Mouse (Mus musculus): Measurements from ENCODE around the gene Gas2l2. TPM values are rescaled to one million over a fixed set of nuclear protein-coding genes. Genes with fewer than 3 reads are reported as not detected.
A peak's percentile ranks its signal among the peaks of the same experiment; 100 is the strongest.

Gas2l2 gene
- 0.17 and 0.18 TPM in 2 replicates for polyA plus RNA-seq (2016; fragmentation: Nextera tagmentation; extraction: Ambion mirVana)

- H3K9me3 ChIP-seq, result no peaks in the 10 kb centered on the region
- no peaks in the 10 kb centered on the region for H3K36me3 ChIP-seq
- 47% methylated on average over 5 of the region's 5 CpGs for WGBS
- peaks cover 46% of the 10 kb centered on the region for H3K27me3 ChIP-seq (ENCODE audit: insufficient read depth, poor library complexity, severe bottlenecking)
- peak within 1 kb of the TSS; percentile 37; the same call in 1 of the 2 replicates for H3K27ac ChIP-seq
- peaks cover 39% of the 10 kb centered on the region for H3K4me1 ChIP-seq
- DNase-seq (ENCODE audit: low spot score), result no peak
- peak within 1 kb of the TSS; percentile 19; the same call in 1 of the 2 replicates for H3K4me3 ChIP-seq
Measured at GRCm38 (mm10) chr11:83429355-83429754, at the start of gene Gas2l2. TSS of gene Gas2l2 (minus strand) at chr11:83429455.

GRCm38 (mm10) chr11:83473235-83474016 is 44.2 kb upstream of the Gas2l2 start:
- peak overlapping the region; percentile 99 for H3K27ac ChIP-seq
- H3K36me3 ChIP-seq, result peaks cover 18% of the 10 kb centered on the region
- DNase-seq (ENCODE audit: low spot score), result no peak
- under 1% methylated on average over 51 of the region's 52 CpGs for WGBS
- peaks cover 18% of the 10 kb centered on the region for H3K4me1 ChIP-seq
- H3K27me3 ChIP-seq (ENCODE audit: insufficient read depth, poor library complexity, severe bottlenecking), result 0 out of 2 replicates have a peak, but pooled peaks cover 6% of the 10 kb centered on the region
- no peaks in the 10 kb centered on the region for H3K9me3 ChIP-seq
- peak overlapping the region; percentile 80 for H3K4me3 ChIP-seq

- WGBS, result under 1% methylated on average over 66 of the region's 66 CpGs
- peak; percentile 97 for DNase-seq (ENCODE audit: low spot score)
- H3K4me1 ChIP-seq, result peaks cover 19% of the 10 kb centered on the region
- H3K27me3 ChIP-seq (ENCODE audit: insufficient read depth, poor library complexity, severe bottlenecking), result 0 out of 2 replicates have a peak, but pooled peaks cover 6% of the 10 kb centered on the region
- H3K36me3 ChIP-seq, result peaks cover 12% of the 10 kb centered on the region
- peak within 1 kb of the TSS; percentile 99 for H3K27ac ChIP-seq
- H3K9me3 ChIP-seq, result no peaks in the 10 kb centered on the region
- peak within 1 kb of the TSS; percentile 80 for H3K4me3 ChIP-seq
Measured at GRCm38 (mm10) chr11:83472324-83473234, 43.3 kb upstream of the Gas2l2 start, which contains the start of gene Taf15. TSS of gene Taf15 (plus strand) at chr11:83473086.

- Histone ChIP-seq H3K27ac (no peak overlapping the region; the same call in 1 of the 2 replicates), H3K4me3 (peak overlapping the region; percentile 80; the same call in 1 of the 2 replicates), H3K36me3 (peaks cover 6% of the 10 kb centered on the region; the same call in 1 of the 2 replicates), H3K4me1 (peaks cover 27% of the 10 kb centered on the region), H3K27me3 (ENCODE audit: insufficient read depth, poor library complexity, severe bottlenecking) (0 out of 2 replicates have a peak, but pooled peaks cover 6% of the 10 kb centered on the region), H3K9me3 (no peaks in the 10 kb centered on the region)
- DNase-seq (ENCODE audit: low spot score), result no peak
- 84% methylated on average over 2 of the region's 2 CpGs for WGBS
Measured at GRCm38 (mm10) chr11:83471766-83472165, 42.5 kb upstream of the Gas2l2 start.

GRCm38 (mm10) chr11:83468765-83469164 is 39.5 kb upstream of the Gas2l2 start:
- Histone ChIP-seq H3K9me3 (no peaks in the 10 kb centered on the region), H3K27ac (no peak overlapping the region), H3K27me3 (ENCODE audit: insufficient read depth, poor library complexity, severe bottlenecking) (peaks cover 26% of the 10 kb centered on the region), H3K36me3 (no peaks in the 10 kb centered on the region), H3K4me3 (no peak overlapping the region), H3K4me1 (peaks cover 29% of the 10 kb centered on the region)
- WGBS, result 89% methylated on average over 3 of the region's 3 CpGs
- DNase-seq (ENCODE audit: low spot score), result no peak

- Histone ChIP-seq H3K27ac (peak overlapping the region; percentile 48; the same call in 1 of the 2 replicates), H3K36me3 (no peaks in the 10 kb centered on the region), H3K4me3 (0 out of 2 replicates have a peak overlapping the region, but pooled peaks have one; percentile 4), H3K9me3 (no peaks in the 10 kb centered on the region), H3K4me1 (peaks cover 39% of the 10 kb centered on the region), H3K27me3 (ENCODE audit: insufficient read depth, poor library complexity, severe bottlenecking) (peaks cover 42% of the 10 kb centered on the region)
- WGBS, result 32% methylated on average over 11 of the region's 11 CpGs
- DNase-seq (ENCODE audit: low spot score), result peak; percentile 91
Measured at GRCm38 (mm10) chr11:83467120-83467652, 37.9 kb upstream of the Gas2l2 start.

- DNase-seq (ENCODE audit: low spot score), result no peak
- peaks cover 53% of the 10 kb centered on the region for H3K27me3 ChIP-seq (ENCODE audit: insufficient read depth, poor library complexity, severe bottlenecking)
- H3K36me3 ChIP-seq, result no peaks in the 10 kb centered on the region
- no peak overlapping the region for H3K27ac ChIP-seq
- H3K4me1 ChIP-seq, result peaks cover 34% of the 10 kb centered on the region
- 29% methylated on average over 2 of the region's 2 CpGs for WGBS
- no peak overlapping the region for H3K4me3 ChIP-seq
- H3K9me3 ChIP-seq, result no peaks in the 10 kb centered on the region
Measured at GRCm38 (mm10) chr11:83465976-83466375, 36.7 kb upstream of the Gas2l2 start.

- Histone ChIP-seq H3K36me3 (no peaks in the 10 kb centered on the region), H3K27me3 (ENCODE audit: insufficient read depth, poor library complexity, severe bottlenecking) (peaks cover 64% of the 10 kb centered on the region), H3K4me3 (peak within 1 kb of the TSS; percentile 75), H3K27ac (peak within 1 kb of the TSS; percentile 80), H3K9me3 (no peaks in the 10 kb centered on the region), H3K4me1 (peaks cover 41% of the 10 kb centered on the region)
- no peak for DNase-seq (ENCODE audit: low spot score)
- WGBS, result under 1% methylated on average over 41 of the region's 42 CpGs
Measured at GRCm38 (mm10) chr11:83462711-83463244, 33.5 kb upstream of the Gas2l2 start, which contains the start of gene Mmp28. TSS of gene Mmp28 (minus strand) at chr11:83463071.

- peaks cover 66% of the 10 kb centered on the region for H3K27me3 ChIP-seq (ENCODE audit: insufficient read depth, poor library complexity, severe bottlenecking)
- H3K4me1 ChIP-seq, result peaks cover 42% of the 10 kb centered on the region
- peak overlapping the region; percentile 75; the same call in 1 of the 2 replicates for H3K4me3 ChIP-seq
- H3K36me3 ChIP-seq, result no peaks in the 10 kb centered on the region
- H3K27ac ChIP-seq, result no peak overlapping the region; the same call in 1 of the 2 replicates
- DNase-seq (ENCODE audit: low spot score), result no peak
- 67% methylated on average over 10 of the region's 10 CpGs for WGBS
- no peaks in the 10 kb centered on the region for H3K9me3 ChIP-seq
Measured at GRCm38 (mm10) chr11:83461462-83462027, 32.3 kb upstream of the Gas2l2 start.

GRCm38 (mm10) chr11:83457912-83458601 is 28.8 kb upstream of the Gas2l2 start:
- no peaks in the 10 kb centered on the region for H3K9me3 ChIP-seq
- peaks cover 48% of the 10 kb centered on the region for H3K27me3 ChIP-seq (ENCODE audit: insufficient read depth, poor library complexity, severe bottlenecking)
- no peak for DNase-seq (ENCODE audit: low spot score)
- WGBS, result 61% methylated on average over 9 of the region's 9 CpGs
- peaks cover 51% of the 10 kb centered on the region for H3K4me1 ChIP-seq
- H3K4me3 ChIP-seq, result no peak overlapping the region
- H3K36me3 ChIP-seq, result no peaks in the 10 kb centered on the region
- 0 out of 2 replicates have a peak overlapping the region, but pooled peaks have one; percentile 16 for H3K27ac ChIP-seq

- 30% methylated on average over 7 of the region's 7 CpGs for WGBS
- peaks cover 45% of the 10 kb centered on the region for H3K4me1 ChIP-seq
- H3K4me3 ChIP-seq, result no peak overlapping the region
- H3K9me3 ChIP-seq, result no peaks in the 10 kb centered on the region
- H3K36me3 ChIP-seq, result no peaks in the 10 kb centered on the region
- 0 out of 2 replicates have a peak overlapping the region, but pooled peaks have one; percentile 16 for H3K27ac ChIP-seq
- DNase-seq (ENCODE audit: low spot score), result no peak
- H3K27me3 ChIP-seq (ENCODE audit: insufficient read depth, poor library complexity, severe bottlenecking), result peaks cover 40% of the 10 kb centered on the region
Measured at GRCm38 (mm10) chr11:83457257-83457656, 28.0 kb upstream of the Gas2l2 start.
